Mouse (Mus musculus) heart, postnatal 0 days (tissue): ENCODE measurements around the gene Ttn.

ENCODE experiments used
- CTCF ChIP-seq: IDR thresholded peaks from 2 replicates; pipeline ENCODE4 v1.5.1; 2016; ENCODE audit warnings: antibody characterized with exemption, control low read depth, low read depth
- EP300 ChIP-seq: IDR thresholded peaks from 2 replicates; pipeline ENCODE4 v1.6.1; 2016; ENCODE audit warnings: antibody characterized with exemption, low read depth

DNA sequence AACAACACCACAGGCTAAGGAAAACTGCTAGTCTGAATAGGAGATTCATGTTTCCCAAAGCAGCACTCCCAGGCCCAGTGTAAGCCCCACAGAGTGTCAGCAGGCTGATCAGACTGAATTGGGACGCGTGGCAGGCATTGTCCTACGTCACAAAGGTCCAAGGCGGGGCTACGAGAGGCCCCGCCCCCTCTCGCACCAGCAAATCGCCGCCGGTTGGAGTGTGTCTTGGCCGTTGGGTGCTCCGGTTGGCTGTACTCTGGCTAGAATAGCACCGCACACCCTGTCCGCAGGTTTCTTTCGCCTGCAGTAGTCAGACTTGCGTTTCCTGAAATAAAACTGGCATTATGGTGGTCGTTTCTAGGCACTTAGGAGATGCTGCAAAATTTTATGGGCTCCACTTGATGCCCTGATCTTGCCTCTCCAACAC, 309.4 kb downstream of the Ttn start, which contains the start of gene Fkbp7:
- TF ChIP-seq CTCF = no peak
- TF ChIP-seq EP300 = no peak
